Mouse (Mus musculus): Measurements from ENCODE around the gene Naga. TPM values are rescaled to one million over a fixed set of nuclear protein-coding genes. Genes with fewer than 3 reads are reported as not detected.
"Not testable (repeated sequence)": the region's sequence is repeated elsewhere in the genome, so short reads cannot be mapped to it uniquely, and the experiment has no call there.

The Naga gene
- total and polyA plus RNA-seq, 3 experiments: 190 to 333 (median 200) TPM

DNA sequence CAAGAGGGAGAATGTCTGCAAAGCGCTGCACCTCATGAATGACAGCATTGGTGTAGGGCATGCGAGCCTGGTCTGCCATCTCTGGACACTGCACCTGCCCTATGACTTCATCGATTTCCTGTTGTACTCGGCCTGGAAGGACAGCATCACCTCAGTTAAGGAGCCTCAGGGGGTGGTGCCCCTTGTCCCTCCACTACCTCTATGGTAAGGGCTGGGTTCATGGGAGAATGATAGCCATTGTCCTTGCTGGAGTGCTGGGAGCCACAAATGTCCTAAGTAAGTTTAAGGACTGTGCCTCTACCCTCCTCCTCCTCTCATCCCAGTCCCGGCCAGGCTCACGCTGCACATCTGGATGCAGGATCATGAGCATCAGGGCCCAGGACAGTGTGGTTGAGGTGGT, 33.7 kb upstream of the Naga start:
- Histone ChIP-seq H3K27me3 (ENCODE audit: insufficient read depth, low read length) (peaks cover 67% of the 10 kb centered on the region), H3K9me3 (replicated peaks) (no peaks in the 10 kb centered on the region), H3K4me1 (ENCODE audit: insufficient read depth, low read depth, low read length) (no peaks in the 10 kb centered on the region), H3K36me3 (replicated peaks) (no peaks in the 10 kb centered on the region), H3K4me3 (ENCODE audit: low read depth, low read length) (no peak overlapping the region)
- TF ChIP-seq GATA2 (IDR thresholded peaks at IDR 0.05; ENCODE audit: borderline replicate concordance, low read depth, low read length) (no peak), TAL1 (conservative IDR thresholded peaks at IDR 0.05; ENCODE audit: low read depth, low read length) (no peak), POLR2AphosphoS5 (IDR thresholded peaks at IDR 0.05; ENCODE audit: insufficient replicate concordance, low read depth, low read length) (no peak), GATA1 (IDR thresholded peaks at IDR 0.05; ENCODE audit: borderline replicate concordance, low read length) (no peak), CTCF (IDR thresholded peaks at IDR 0.05; ENCODE audit: low read depth, low read length) (no peak)
- ATAC-seq (ENCODE audit: extremely low read depth, insufficient number of reproducible peaks, low FRiP score, poor library complexity, severe bottlenecking) (no peak), DNase-seq (ENCODE audit: low spot score) (no peak)

DNA sequence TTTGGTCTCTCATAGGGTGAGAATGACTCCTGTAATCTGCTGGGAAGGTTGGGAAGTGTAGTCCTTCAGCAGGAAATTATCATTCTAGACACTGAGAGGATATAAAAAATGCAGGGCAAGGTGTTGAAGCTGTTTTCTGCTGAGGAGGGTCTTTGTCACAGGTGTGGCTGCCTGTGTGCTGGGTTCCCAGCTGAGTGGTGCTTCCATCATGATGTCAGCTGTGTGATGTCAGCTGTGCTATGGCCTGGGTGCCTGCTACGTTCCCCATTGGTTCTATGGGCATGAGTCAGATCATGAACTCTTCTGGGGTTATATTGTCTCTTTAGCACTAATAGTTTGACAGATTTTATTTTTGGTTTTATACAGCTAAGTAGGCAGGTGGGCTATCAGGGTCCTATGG, 30.1 kb upstream of the Naga start:
- Histone ChIP-seq H3K27me3 (ENCODE audit: insufficient read depth, low read length) (peaks cover 44% of the 10 kb centered on the region), H3K36me3 (replicated peaks) (no peaks in the 10 kb centered on the region), H3K4me1 (ENCODE audit: insufficient read depth, low read depth, low read length) (no peaks in the 10 kb centered on the region), H3K9me3 (replicated peaks) (no peaks in the 10 kb centered on the region), H3K4me3 (ENCODE audit: low read depth, low read length) (no peak overlapping the region)
- ATAC-seq (ENCODE audit: extremely low read depth, insufficient number of reproducible peaks, low FRiP score, poor library complexity, severe bottlenecking): no peak
- TF ChIP-seq GATA1 (IDR thresholded peaks at IDR 0.05; ENCODE audit: borderline replicate concordance, low read length) (no peak), TAL1 (conservative IDR thresholded peaks at IDR 0.05; ENCODE audit: low read depth, low read length) (no peak), CTCF (IDR thresholded peaks at IDR 0.05; ENCODE audit: low read depth, low read length) (no peak), GATA2 (IDR thresholded peaks at IDR 0.05; ENCODE audit: borderline replicate concordance, low read depth, low read length) (no peak), POLR2AphosphoS5 (IDR thresholded peaks at IDR 0.05; ENCODE audit: insufficient replicate concordance, low read depth, low read length) (no peak)
- no peak for DNase-seq (ENCODE audit: low spot score)

DNA sequence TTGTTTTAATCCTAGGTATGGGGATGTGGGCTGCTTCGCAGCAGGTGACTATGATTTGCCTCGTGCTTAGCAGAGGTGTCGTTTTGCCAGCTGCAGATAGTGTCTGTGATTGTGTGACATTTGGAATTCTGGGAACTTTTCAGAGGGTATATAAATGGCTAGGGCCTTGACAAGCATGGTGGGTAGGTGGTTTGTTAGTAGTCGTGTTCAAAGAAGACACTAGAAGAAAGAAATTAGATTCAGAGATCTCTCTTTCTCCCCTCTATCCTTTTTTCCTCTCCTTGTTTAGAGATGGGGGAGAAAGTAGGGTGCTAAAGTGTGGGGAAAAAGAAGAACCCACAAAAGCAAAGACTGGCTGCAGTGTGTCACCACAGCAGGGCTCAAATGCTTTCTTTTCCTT, 29.4 kb upstream of the Naga start:
- no peak for TF ChIP-seq CTCF (IDR thresholded peaks at IDR 0.05; ENCODE audit: low read depth, low read length)
- TF ChIP-seq GATA1 (IDR thresholded peaks at IDR 0.05; ENCODE audit: borderline replicate concordance, low read length): no peak
- no peak for TF ChIP-seq POLR2AphosphoS5 (IDR thresholded peaks at IDR 0.05; ENCODE audit: insufficient replicate concordance, low read depth, low read length)
- TF ChIP-seq GATA2 (IDR thresholded peaks at IDR 0.05; ENCODE audit: borderline replicate concordance, low read depth, low read length): no peak
- TF ChIP-seq TAL1 (conservative IDR thresholded peaks at IDR 0.05; ENCODE audit: low read depth, low read length): no peak
- DNase-seq (ENCODE audit: low spot score): no peak
- Histone ChIP-seq H3K27me3 (ENCODE audit: insufficient read depth, low read length) (peaks cover 37% of the 10 kb centered on the region), H3K4me1 (ENCODE audit: insufficient read depth, low read depth, low read length) (no peaks in the 10 kb centered on the region), H3K4me3 (ENCODE audit: low read depth, low read length) (no peak overlapping the region), H3K9me3 (replicated peaks) (no peaks in the 10 kb centered on the region), H3K36me3 (replicated peaks) (no peaks in the 10 kb centered on the region)
- ATAC-seq (ENCODE audit: extremely low read depth, insufficient number of reproducible peaks, low FRiP score, poor library complexity, severe bottlenecking): no peak

DNA sequence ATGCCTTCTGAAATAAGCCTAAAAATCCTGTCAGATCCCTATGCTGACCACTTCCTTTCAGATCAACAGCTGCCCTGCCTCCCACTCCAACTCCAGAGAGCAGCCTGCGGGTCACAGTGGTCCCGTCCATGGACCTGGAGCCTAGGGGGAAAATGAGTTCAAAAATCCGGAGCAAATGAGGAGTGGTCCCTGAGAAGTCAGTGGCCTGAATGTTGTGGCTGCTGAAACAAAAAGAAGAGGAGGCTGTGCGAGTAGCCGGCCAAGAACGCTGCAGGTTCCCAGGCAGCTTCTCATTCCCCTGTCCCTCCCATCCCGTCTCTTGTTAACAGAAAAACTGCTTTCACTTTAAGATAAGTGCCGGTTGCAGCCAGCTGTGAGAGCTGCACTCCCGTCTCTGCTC, 25.8 kb upstream of the Naga start:
- not testable (repeated sequence) for H3K36me3 ChIP-seq (replicated peaks); H3K9me3 ChIP-seq (replicated peaks); H3K27me3 ChIP-seq (ENCODE audit: insufficient read depth, low read length); DNase-seq (ENCODE audit: low spot score); ATAC-seq (ENCODE audit: extremely low read depth, insufficient number of reproducible peaks, low FRiP score, poor library complexity, severe bottlenecking); H3K4me1 ChIP-seq (ENCODE audit: insufficient read depth, low read depth, low read length)
- H3K4me3 ChIP-seq (ENCODE audit: low read depth, low read length): peak overlapping the region; percentile 57; the same call in 1 of the 2 replicates

DNA sequence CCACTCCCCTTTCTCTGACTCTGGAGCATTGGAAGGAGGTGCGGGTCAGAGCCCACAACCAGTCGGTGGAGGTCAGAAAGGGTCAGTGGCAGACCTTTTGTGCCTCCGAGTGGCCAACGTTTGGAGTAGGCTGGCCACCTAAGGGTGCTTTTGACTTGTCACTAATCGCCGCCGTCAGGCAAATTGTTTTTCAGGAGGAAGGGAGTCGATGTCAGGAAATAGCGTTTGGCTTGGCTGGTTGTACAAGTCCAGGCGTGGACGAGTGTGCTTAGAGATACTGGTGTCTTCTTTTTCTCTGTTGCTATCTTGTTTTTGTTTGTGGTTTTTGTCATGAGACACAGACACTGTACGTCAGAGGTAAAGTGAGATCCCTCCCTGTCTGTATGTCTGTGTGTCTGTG, 25.1 kb upstream of the Naga start:
- not testable (repeated sequence) for H3K4me1 ChIP-seq (ENCODE audit: insufficient read depth, low read depth, low read length); H3K4me3 ChIP-seq (ENCODE audit: low read depth, low read length); H3K9me3 ChIP-seq (replicated peaks); DNase-seq (ENCODE audit: low spot score); H3K27me3 ChIP-seq (ENCODE audit: insufficient read depth, low read length); ATAC-seq (ENCODE audit: extremely low read depth, insufficient number of reproducible peaks, low FRiP score, poor library complexity, severe bottlenecking); H3K36me3 ChIP-seq (replicated peaks)

DNA sequence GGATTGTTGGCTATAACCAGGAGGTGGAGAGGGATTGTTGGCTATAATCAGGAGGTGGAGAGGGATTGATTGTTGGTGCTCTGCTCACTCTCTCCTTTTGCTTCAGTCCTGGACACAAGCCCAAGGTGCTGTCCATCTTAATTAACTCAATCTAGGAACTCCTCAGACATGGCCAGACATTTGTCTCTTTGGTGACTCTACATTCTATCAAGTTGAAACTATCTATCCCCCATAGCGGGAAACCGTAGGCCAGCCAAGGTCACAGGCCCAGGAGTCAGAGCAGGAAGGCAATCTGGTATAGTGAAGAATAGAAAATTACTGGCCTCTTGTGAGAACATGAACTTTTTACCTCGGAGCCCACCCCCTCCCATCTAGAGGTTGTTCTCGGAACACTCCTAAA, 23.5 kb upstream of the Naga start:
- Histone ChIP-seq H3K4me1 (ENCODE audit: insufficient read depth, low read depth, low read length) (peaks cover 16% of the 10 kb centered on the region), H3K27me3 (ENCODE audit: insufficient read depth, low read length) (no peaks in the 10 kb centered on the region), H3K4me3 (ENCODE audit: low read depth, low read length) (no peak overlapping the region), H3K36me3 (replicated peaks) (peaks cover 6% of the 10 kb centered on the region), H3K9me3 (replicated peaks) (no peaks in the 10 kb centered on the region)
- TF ChIP-seq TAL1 (conservative IDR thresholded peaks at IDR 0.05; ENCODE audit: low read depth, low read length) (no peak), GATA1 (IDR thresholded peaks at IDR 0.05; ENCODE audit: borderline replicate concordance, low read length) (no peak)
- no peak for ATAC-seq (ENCODE audit: extremely low read depth, insufficient number of reproducible peaks, low FRiP score, poor library complexity, severe bottlenecking)
- no peak for DNase-seq (ENCODE audit: low spot score)

DNA sequence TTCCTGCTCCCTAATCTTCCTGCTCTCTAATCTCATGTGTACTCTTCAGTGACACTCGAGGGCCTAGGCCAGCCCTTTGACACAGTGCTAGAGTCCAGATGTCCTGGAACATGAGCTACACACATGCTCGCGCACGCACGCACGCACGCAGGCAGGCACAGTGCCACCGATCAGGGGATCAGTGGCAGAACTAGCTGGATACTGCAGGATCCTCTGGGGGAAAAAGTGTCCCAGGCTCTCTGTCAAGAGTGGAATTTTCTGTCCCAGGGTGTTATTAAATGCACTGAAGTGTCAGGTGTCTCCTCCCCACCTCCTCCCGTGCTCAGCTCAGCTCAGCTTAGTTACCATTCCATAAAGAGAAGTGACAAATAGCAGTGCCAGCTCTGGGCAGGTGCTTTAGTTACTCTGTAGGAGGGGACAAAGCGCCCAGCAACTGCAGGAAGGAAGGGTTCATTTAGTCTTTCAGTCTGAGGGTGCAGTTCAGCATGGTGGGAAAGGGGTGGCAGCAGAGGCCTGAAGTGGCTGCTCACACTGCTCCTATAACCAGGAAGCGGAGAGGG, 22.8 kb upstream of the Naga start:
- Histone ChIP-seq H3K36me3 (replicated peaks) (peaks cover 7% of the 10 kb centered on the region), H3K4me3 (ENCODE audit: low read depth, low read length) (no peak overlapping the region)
- no peak for DNase-seq (ENCODE audit: low spot score)

More for the DNA sequence above, 22.8 kb upstream of the Naga start:
- ATAC-seq (ENCODE audit: extremely low read depth, insufficient number of reproducible peaks, low FRiP score, poor library complexity, severe bottlenecking): no peak
- TF ChIP-seq GATA2 (IDR thresholded peaks at IDR 0.05; ENCODE audit: borderline replicate concordance, low read depth, low read length) (no peak), CTCF (IDR thresholded peaks at IDR 0.05; ENCODE audit: low read depth, low read length) (no peak), TAL1 (conservative IDR thresholded peaks at IDR 0.05; ENCODE audit: low read depth, low read length) (no peak), GATA1 (IDR thresholded peaks at IDR 0.05; ENCODE audit: borderline replicate concordance, low read length) (no peak), POLR2AphosphoS5 (IDR thresholded peaks at IDR 0.05; ENCODE audit: insufficient replicate concordance, low read depth, low read length) (no peak)
- Histone ChIP-seq H3K27me3 (ENCODE audit: insufficient read depth, low read length) (no peaks in the 10 kb centered on the region), H3K9me3 (replicated peaks) (no peaks in the 10 kb centered on the region), H3K4me1 (ENCODE audit: insufficient read depth, low read depth, low read length) (peaks cover 17% of the 10 kb centered on the region)
